In genomic region chr2:61593030-61593811, GRCm38 (mm10) we compare ENCODE assay signal across 8 mouse cellular contexts. TPM values are rescaled to one million over a fixed set of nuclear protein-coding genes. Genes with fewer than 3 reads are reported as not detected.
A peak's percentile ranks its signal among the peaks of the same experiment; 100 is the strongest.
DNase-seq lines count a peak whose midpoint lies in the region; ATAC-seq and TF ChIP-seq lines count a peak whose summit lies in the region.

No protein-coding gene starts in this region.

- peak; percentile 98 for ATAC-seq in lung, postnatal 0 days

- peak overlapping the region; percentile 80 for H3K4me2 ChIP-seq in lung, postnatal 0 days (replicated peaks; ENCODE audit: low read depth, low read length)

- peak; percentile 88 to 95 for TF ChIP-seq POLR2A in MEL (IDR thresholded peaks at IDR 0.05; ENCODE audit: control insufficient read depth in 1 of 2, insufficient read depth in 1 of 2, low read depth in 1 of 2, low read length in 2 of 2, poor library complexity in 1 of 2)
- peak; percentile 76; the same call in 1 of the 2 replicates for TF ChIP-seq POLR2A in cerebellum, adult 2 months (IDR thresholded peaks at IDR 0.05; ENCODE audit: borderline replicate concordance, insufficient read depth, low read length)

- under 1% methylated on average over 62 of the region's 62 CpGs for WGBS in cerebellum, adult 2 months
- under 1% methylated on average over 62 of the region's 62 CpGs for WGBS in hindbrain, embryonic 10.5 days
- WGBS in lung, postnatal 0 days = under 1% methylated on average over 62 of the region's 62 CpGs

- peaks cover 0 to 35% of the 10 kb centered on the region in 2 experiments; a peak in 3 of 4 replicates for H3K36me3 ChIP-seq in MEL (ENCODE audit: control insufficient read depth in 1 of 2, insufficient read depth in 2 of 2, low read length in 2 of 2)
- H3K36me3 ChIP-seq in hindbrain, embryonic 10.5 days = no peaks in the 10 kb centered on the region
- no peaks in the 10 kb centered on the region for H3K36me3 ChIP-seq in lung, postnatal 0 days (ENCODE audit: insufficient read depth, low read length)

- no peak for TF ChIP-seq CTCF in MEL (IDR thresholded peaks at IDR 0.05 in 2 of 3, conservative IDR thresholded peaks at IDR 0.05 in 1 of 3; ENCODE audit: control insufficient read depth in 1 of 3, insufficient read depth in 1 of 3, low read depth in 2 of 3, low read length in 3 of 3, poor library complexity in 1 of 3, severe bottlenecking in 1 of 3)
- no peak for TF ChIP-seq CTCF in cerebellum, adult 2 months (IDR thresholded peaks at IDR 0.05; ENCODE audit: borderline replicate concordance, insufficient read depth, low read depth, low read length)
- no peak for TF ChIP-seq CTCF in lung, postnatal 0 days (IDR thresholded peaks at IDR 0.05)

- H3K27ac ChIP-seq in MEL (ENCODE audit: control insufficient read depth, low read depth, low read length) = peak overlapping the region; percentile 81
- H3K27ac ChIP-seq in cerebellum, adult 2 months (ENCODE audit: insufficient read depth, low read length) = peak overlapping the region; percentile 40
- peak overlapping the region; percentile 95 for H3K27ac ChIP-seq in hindbrain, embryonic 10.5 days
- H3K27ac ChIP-seq in lung, postnatal 0 days (ENCODE audit: low read length) = peak overlapping the region; percentile 97

- H3K4me3 ChIP-seq in MEL (ENCODE audit: control insufficient read depth in 1 of 2, insufficient read depth in 1 of 2, low read depth in 2 of 2, low read length in 2 of 2) = peak overlapping the region; percentile 75 to 99
- H3K4me3 ChIP-seq in cerebellum, adult 2 months (replicated peaks; ENCODE audit: insufficient read depth, low read depth, low read length) = peak overlapping the region; percentile 58
- peak overlapping the region; percentile 89 for H3K4me3 ChIP-seq in hindbrain, embryonic 10.5 days
- peak overlapping the region; percentile 91 for H3K4me3 ChIP-seq in lung, postnatal 0 days (ENCODE audit: low read depth, low read length)

- H3K9ac ChIP-seq in MEL (ENCODE audit: control insufficient read depth, low read depth, low read length, poor library complexity, severe bottlenecking) = peak overlapping the region; percentile 100
- H3K9ac ChIP-seq in lung, postnatal 0 days (replicated peaks; ENCODE audit: low read depth) = peak overlapping the region; percentile 94

- TF ChIP-seq EP300 in MEL (IDR thresholded peaks at IDR 0.05; ENCODE audit: low read depth in 1 of 2, low read length in 2 of 2) = no peak; a peak in 1 of 4 replicates
- TF ChIP-seq EP300 in lung, postnatal 0 days (IDR thresholded peaks at IDR 0.05) = no peak; the same call in 1 of the 2 replicates

- H3K4me1 ChIP-seq in MEL (ENCODE audit: control insufficient read depth in 1 of 2, insufficient read depth in 2 of 2, low read length in 2 of 2) = peaks cover 12 to 22% of the 10 kb centered on the region in 2 experiments
- H3K4me1 ChIP-seq in cerebellum, adult 2 months (ENCODE audit: control insufficient read depth, insufficient read depth, low read length) = no peaks in the 10 kb centered on the region
- peaks cover 15% of the 10 kb centered on the region for H3K4me1 ChIP-seq in hindbrain, embryonic 10.5 days (replicated peaks)
- no peaks in the 10 kb centered on the region; the same call in 1 of the 2 replicates for H3K4me1 ChIP-seq in lung, postnatal 0 days (ENCODE audit: insufficient read depth, low read depth, low read length)

- TF ChIP-seq RAD21 in MEL (IDR thresholded peaks at IDR 0.05; ENCODE audit: low read depth, low read length) = no peak

- peak; percentile 96 for DNase-seq in MEL (ENCODE audit: low read depth, low spot score)
- peak; percentile 87 to 89 for DNase-seq in cerebellum, adult 2 months
- DNase-seq in forelimb bud, embryonic 11.5 days (ENCODE audit: low read depth, low spot score) = peak; percentile 91
- DNase-seq in hindbrain, embryonic 10.5 days (ENCODE audit: low spot score) = peak; percentile 96
- peak; percentile 89 for DNase-seq in layer of hippocampus, adult 9-11 months
- peak; percentile 98 for DNase-seq in lung, postnatal 0 days (ENCODE audit: low spot score)
- peak; percentile 90 for DNase-seq in ovary, postnatal 14 days (ENCODE audit: low spot score)
- DNase-seq in thymus, postnatal 14 days = peak; percentile 98

- peaks cover 36% of the 10 kb centered on the region for H3K79me2 ChIP-seq in MEL (ENCODE audit: control insufficient read depth, insufficient read depth, low read length, poor library complexity)

- H3K27me3 ChIP-seq in MEL (ENCODE audit: control insufficient read depth in 1 of 2, insufficient read depth in 2 of 2, low read length in 2 of 2) = no peaks in the 10 kb centered on the region; a peak in 1 of 4 replicates
- H3K27me3 ChIP-seq in cerebellum, adult 2 months (ENCODE audit: control insufficient read depth, insufficient read depth, low read length) = no peaks in the 10 kb centered on the region
- no peaks in the 10 kb centered on the region for H3K27me3 ChIP-seq in hindbrain, embryonic 10.5 days (ENCODE audit: insufficient read depth, poor library complexity, severe bottlenecking)
- no peaks in the 10 kb centered on the region for H3K27me3 ChIP-seq in lung, postnatal 0 days (replicated peaks; ENCODE audit: insufficient read depth, low read length)

- no peaks in the 10 kb centered on the region for H3K9me3 ChIP-seq in MEL (replicated peaks; ENCODE audit: insufficient read depth, low read length)
- no peaks in the 10 kb centered on the region for H3K9me3 ChIP-seq in hindbrain, embryonic 10.5 days
- no peaks in the 10 kb centered on the region for H3K9me3 ChIP-seq in lung, postnatal 0 days (ENCODE audit: low read length)

TF ChIP-seq in MEL, 35 proteins besides CTCF, POLR2A, EP300 and RAD21 (continues in another document):
- no peak; the same call in none of the 2 replicates for TF ChIP-seq ZMIZ1 (IDR thresholded peaks at IDR 0.05; ENCODE audit: low read depth, low read length)
- 0 out of 2 replicates have a peak, but pooled peaks have one; percentile 89 for TF ChIP-seq UBTF (IDR thresholded peaks at IDR 0.05; ENCODE audit: borderline replicate concordance, insufficient read depth, low read depth, low read length)
- peak; percentile 86 for TF ChIP-seq TCF12 (IDR thresholded peaks at IDR 0.05; ENCODE audit: low read depth, low read length)
- no peak for TF ChIP-seq E2F4 (IDR thresholded peaks at IDR 0.05; ENCODE audit: borderline replicate concordance, low read depth, low read length)
- TF ChIP-seq CHD1 (IDR thresholded peaks at IDR 0.05; ENCODE audit: low read depth, low read length) = no peak
- TF ChIP-seq GABPA (IDR thresholded peaks at IDR 0.05; ENCODE audit: low read depth, low read length) = no peak
- TF ChIP-seq MXI1 (IDR thresholded peaks at IDR 0.05; ENCODE audit: low read depth, low read length) = peak; percentile 53; the same call in 1 of the 2 replicates
- no peak for TF ChIP-seq MAX (IDR thresholded peaks at IDR 0.05; ENCODE audit: low read length)
- no peak for TF ChIP-seq CHD2 (IDR thresholded peaks at IDR 0.05; ENCODE audit: low read length)
- TF ChIP-seq MAZ (IDR thresholded peaks at IDR 0.05; ENCODE audit: low read depth, low read length) = 0 out of 2 replicates have a peak, but pooled peaks have one; percentile 17
- peak; percentile 82 for TF ChIP-seq POLR2AphosphoS2 (IDR thresholded peaks at IDR 0.05; ENCODE audit: low read length)
- no peak for TF ChIP-seq ZNF384 (IDR thresholded peaks at IDR 0.05; ENCODE audit: low read depth, low read length)
- peak; percentile 86 for TF ChIP-seq HCFC1 (IDR thresholded peaks at IDR 0.05; ENCODE audit: low read depth, low read length)
- TF ChIP-seq SMC3 (IDR thresholded peaks at IDR 0.05; ENCODE audit: low read depth, low read length) = no peak
- TF ChIP-seq JUND (IDR thresholded peaks at IDR 0.05; ENCODE audit: low read depth, low read length) = no peak
- TF ChIP-seq MYB (IDR thresholded peaks at IDR 0.05; ENCODE audit: low read depth, low read length) = no peak
- TF ChIP-seq SIN3A (IDR thresholded peaks at IDR 0.05; ENCODE audit: low read length) = peak; percentile 77; the same call in 1 of the 2 replicates
- TF ChIP-seq KAT2A (conservative IDR thresholded peaks at IDR 0.05; ENCODE audit: low read depth, low read length) = peak; percentile 66; the same call in 1 of the 2 replicates
- TF ChIP-seq USF2 (IDR thresholded peaks at IDR 0.05; ENCODE audit: borderline replicate concordance in 1 of 2, insufficient read depth in 1 of 2, low read depth in 1 of 2, low read length in 2 of 2) = no peak
- no peak for TF ChIP-seq USF1 (IDR thresholded peaks at IDR 0.05; ENCODE audit: low read depth, low read length)
- peak; percentile 94 for TF ChIP-seq NELFE (IDR thresholded peaks at IDR 0.05; ENCODE audit: low read depth, low read length)
- no peak for TF ChIP-seq MAFK (IDR thresholded peaks at IDR 0.05; ENCODE audit: borderline replicate concordance, low read depth, low read length)
- TF ChIP-seq MYC (IDR thresholded peaks at IDR 0.05; ENCODE audit: low read depth, low read length) = no peak
- TF ChIP-seq GATA1 (IDR thresholded peaks at IDR 0.05; ENCODE audit: low read depth, low read length) = no peak
- TF ChIP-seq ELF1 (IDR thresholded peaks at IDR 0.05; ENCODE audit: low read depth, low read length) = peak; percentile 79
- no peak for TF ChIP-seq POLR2AphosphoS5 (IDR thresholded peaks at IDR 0.05; ENCODE audit: borderline replicate concordance, low read depth, low read length)
- peak; percentile 64 for TF ChIP-seq NRF1 (IDR thresholded peaks at IDR 0.05; ENCODE audit: insufficient read depth, low read depth, low read length, poor library complexity, severe bottlenecking)
- TF ChIP-seq BHLHE40 (IDR thresholded peaks at IDR 0.05; ENCODE audit: borderline replicate concordance, low read depth, low read length) = no peak
- TF ChIP-seq ZC3H11A (IDR thresholded peaks at IDR 0.05; ENCODE audit: low read depth, low read length) = no peak
- no peak for TF ChIP-seq RCOR1 (IDR thresholded peaks at IDR 0.05; ENCODE audit: low read depth, low read length)
- TF ChIP-seq TAL1 (IDR thresholded peaks at IDR 0.05; ENCODE audit: low read length) = no peak
- TF ChIP-seq ZKSCAN1 (IDR thresholded peaks at IDR 0.05; ENCODE audit: low read depth, low read length) = no peak
- peak; percentile 96 for TF ChIP-seq TBP (IDR thresholded peaks at IDR 0.05; ENCODE audit: low read depth, low read length)
- peak; percentile 28; the same call in 1 of the 2 replicates for TF ChIP-seq ETS1 (IDR thresholded peaks at IDR 0.05; ENCODE audit: low read depth, low read length)

RNA-seq across cellular contexts. Expression of gene Tank, which starts 14.8 kb away (rescaled TPM):
- 25.4 and 27.0 TPM in 2 replicates for total RNA-seq in MEL (2012; rRNA removed)
- polyA plus RNA-seq in MEL (2012; ENCODE audit: insufficient read depth in 1 of 2, insufficient read length in 2 of 2, low read depth in 1 of 2, low replicate concordance in 2 of 2, missing spikeins in 1 of 2) = 10 to 100 TPM; 27.4 to 96.7 TPM
- 27.4 and 29.5 TPM in 2 replicates for polyA plus RNA-seq in cerebellum, adult 2 months (2012; rRNA removed)
- polyA plus RNA-seq in hindbrain, embryonic 10.5 days (2016; fragmentation: Nextera tagmentation; extraction: Ambion mirVana) = 22.2 and 23.3 TPM in 2 replicates
- 23.9 and 25.4 TPM in 2 replicates for polyA plus RNA-seq in lung, postnatal 0 days (2015; fragmentation: Nextera tagmentation; extraction: Ambion mirVana)

Comparison
In these comparisons a context has a peak if more than half of its experiments do, and no peak if none do; other contexts are left out.
1. Peak in every context shown above with its lines: DNase-seq, ATAC-seq, H3K4me3 ChIP-seq and H3K27ac ChIP-seq.
2. H3K27ac ChIP-seq: peak in every context shown above with its lines; median percentile 97 in lung, postnatal 0 days; 95 in hindbrain, embryonic 10.5 days; 81 in MEL; 40 in cerebellum, adult 2 months.